Mouse (Mus musculus): Measurements from ENCODE around the gene Ugt1a6a.

The Ugt1a6a gene

DNA sequence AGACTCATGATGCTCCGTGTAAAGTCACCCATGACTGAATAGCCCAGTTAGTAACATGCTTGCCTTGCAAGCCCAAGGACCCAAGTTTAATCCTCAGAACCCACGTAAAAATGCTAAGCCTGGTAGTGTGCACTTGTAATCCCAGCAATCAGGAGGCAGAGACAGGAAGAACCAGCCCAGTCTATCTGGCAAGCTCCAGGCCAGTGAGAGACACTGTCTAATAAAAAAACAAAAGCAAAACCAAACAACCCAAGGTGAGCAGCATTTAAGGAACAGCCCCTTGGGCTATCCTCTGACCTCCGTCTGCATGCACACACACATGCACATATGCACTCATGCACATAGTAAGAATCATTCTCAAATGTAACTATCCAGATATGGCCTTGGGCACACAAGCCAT lies 95.0 kb downstream of the Ugt1a6a start:
- DNase-seq (ENCODE audit: low spot score) = no peak

- no peak for DNase-seq (ENCODE audit: low spot score)
Observed at GRCm38 (mm10) chr1:88229986-88230385, 95.4 kb downstream of the Ugt1a6a start.

- DNase-seq (ENCODE audit: low spot score) = no peak
Observed at GRCm38 (mm10) chr1:88230421-88230820, 95.8 kb downstream of the Ugt1a6a start.

GRCm38 (mm10) chr1:88230981-88231802 lies 96.6 kb downstream of the Ugt1a6a start:
- DNase-seq (ENCODE audit: low spot score) = no peak

GRCm38 (mm10) chr1:88231803-88232499 lies 97.3 kb downstream of the Ugt1a6a start:
- no peak for DNase-seq (ENCODE audit: low spot score)

- DNase-seq (ENCODE audit: low spot score) = no peak
Observed at GRCm38 (mm10) chr1:88232664-88233380, 98.2 kb downstream of the Ugt1a6a start.

- DNase-seq (ENCODE audit: low spot score) = no peak
Observed at GRCm38 (mm10) chr1:88233421-88234247, 99.0 kb downstream of the Ugt1a6a start.

DNA sequence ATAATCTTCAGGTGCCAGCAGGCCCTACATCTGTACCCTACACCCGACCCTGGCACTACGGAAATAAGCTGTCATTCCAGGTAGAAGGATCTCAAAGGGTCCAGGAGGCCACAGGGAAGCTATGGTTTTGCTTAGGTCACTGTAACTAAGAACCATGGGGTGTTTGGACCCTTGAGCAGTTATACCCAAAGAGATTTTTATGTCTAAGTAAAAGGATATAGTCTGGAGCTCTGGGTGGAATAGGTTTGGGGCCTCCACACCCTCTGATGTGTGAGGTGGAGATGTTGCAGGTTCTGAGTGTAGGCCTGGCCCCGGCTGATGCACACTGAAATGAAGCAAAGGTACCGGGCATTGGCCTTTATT lies 99.6 kb downstream of the Ugt1a6a start:
- no peak for DNase-seq (ENCODE audit: low spot score)

DNA sequence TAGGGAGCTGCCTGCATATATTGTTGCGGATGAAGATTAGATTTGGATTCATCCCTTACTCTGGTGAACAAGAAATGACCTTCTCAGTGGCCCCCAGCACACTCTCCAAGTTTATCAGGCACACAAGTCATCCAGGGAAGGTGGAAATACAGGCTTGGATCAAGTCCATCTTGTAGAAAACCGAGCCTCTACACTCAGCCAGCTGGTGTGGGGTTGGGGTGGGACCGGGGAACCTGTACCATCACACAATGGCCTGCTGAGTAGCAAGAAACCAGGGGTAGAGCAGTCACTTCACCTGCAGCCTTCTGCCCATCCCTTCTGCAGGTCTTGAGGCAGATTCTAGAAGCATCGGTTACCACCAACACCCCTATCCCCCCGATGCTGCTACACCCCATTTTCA lies 100.0 kb downstream of the Ugt1a6a start:
- DNase-seq (ENCODE audit: low spot score) = no peak

GRCm38 (mm10) chr1:88235046-88235893 lies 100.7 kb downstream of the Ugt1a6a start:
- DNase-seq (ENCODE audit: low spot score) = no peak

- no peak for DNase-seq (ENCODE audit: low spot score)
Observed at GRCm38 (mm10) chr1:88235894-88236415, 101.3 kb downstream of the Ugt1a6a start.

- DNase-seq (ENCODE audit: low spot score) = no peak
Observed at GRCm38 (mm10) chr1:88237311-88237710, 102.7 kb downstream of the Ugt1a6a start.

GRCm38 (mm10) chr1:88238771-88239170 lies 104.2 kb downstream of the Ugt1a6a start:
- no peak for DNase-seq (ENCODE audit: low spot score)

GRCm38 (mm10) chr1:88240072-88240471 lies 105.5 kb downstream of the Ugt1a6a start:
- no peak for DNase-seq (ENCODE audit: low spot score)

DNA sequence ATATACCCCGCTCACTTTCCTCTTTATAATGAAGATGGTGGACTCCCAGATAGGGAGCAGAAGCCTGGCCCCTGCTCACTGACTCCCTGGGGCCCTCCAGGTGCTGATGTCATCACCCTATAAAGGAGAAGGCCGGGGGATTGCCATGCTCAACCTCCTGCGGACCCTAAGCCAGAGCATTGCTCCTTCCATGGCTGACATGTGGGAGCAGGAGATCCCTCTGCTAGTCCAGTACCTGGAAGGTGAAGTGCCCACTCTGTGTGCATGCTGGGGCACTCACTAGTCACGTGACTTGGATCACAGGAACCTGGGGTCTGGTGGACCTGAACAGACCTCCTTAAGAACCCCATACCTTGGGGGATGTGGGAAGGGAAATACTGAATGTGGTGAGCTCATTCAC lies 106.0 kb downstream of the Ugt1a6a start:
- no peak for DNase-seq (ENCODE audit: low spot score)

DNA sequence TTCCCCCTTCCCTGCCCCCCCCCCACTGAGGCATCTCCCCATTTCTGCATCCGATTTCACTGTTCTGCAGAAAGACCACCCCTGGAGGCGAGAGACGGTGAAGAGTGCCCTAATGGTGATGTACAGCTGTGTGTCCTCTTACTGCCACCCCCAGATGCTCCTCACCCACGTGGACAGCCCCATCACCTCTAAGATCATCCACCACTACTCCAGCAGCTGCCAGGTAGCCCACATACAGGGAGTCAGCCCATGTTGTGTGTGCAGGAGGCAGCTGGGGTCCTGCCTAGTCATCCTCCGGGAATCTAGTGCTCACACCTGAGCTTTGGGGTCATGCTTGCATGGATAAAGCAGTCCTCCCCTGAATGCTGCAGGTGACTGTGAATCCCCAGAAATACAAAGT lies 109.3 kb downstream of the Ugt1a6a start:
- DNase-seq (ENCODE audit: low spot score) = no peak

DNA sequence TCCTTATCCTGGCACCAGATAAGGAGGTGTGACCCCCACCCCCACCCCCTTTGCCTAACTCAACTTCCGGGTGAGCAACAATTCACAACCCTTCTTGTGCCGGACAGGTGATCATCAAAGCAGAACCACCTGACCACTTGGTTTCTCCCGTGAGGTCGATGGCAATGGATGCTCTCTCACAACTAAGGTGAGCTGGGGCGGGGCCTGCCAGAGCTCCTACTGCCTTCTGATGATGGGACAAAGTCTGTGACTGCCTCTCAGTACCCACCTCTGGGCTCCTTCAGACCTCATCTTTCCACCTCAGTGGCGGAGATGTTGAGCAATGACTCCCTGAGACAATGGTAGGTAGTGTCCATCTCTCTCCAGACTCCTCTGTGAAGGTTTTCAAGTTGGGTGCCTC lies 111.3 kb downstream of the Ugt1a6a start:
- no peak for DNase-seq (ENCODE audit: low spot score)

DNA sequence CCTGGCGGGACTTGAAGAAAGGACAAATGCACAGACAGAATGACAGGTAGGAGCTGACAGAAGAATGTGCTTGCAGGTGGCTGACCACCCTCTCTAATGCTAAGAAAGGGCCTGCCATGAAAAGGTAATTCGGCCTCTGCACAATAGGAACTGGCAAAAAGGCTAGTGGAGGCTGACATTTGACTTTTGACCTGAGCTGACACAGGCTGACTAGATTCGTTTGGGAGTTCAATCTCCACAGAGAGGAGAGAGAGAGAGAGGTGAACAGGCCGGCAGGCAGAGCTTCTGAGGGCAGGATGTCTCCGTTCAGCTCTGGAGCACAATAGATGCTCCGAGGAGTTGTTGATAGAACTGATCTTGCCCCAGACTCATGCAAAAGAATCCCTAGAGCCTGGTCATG lies 111.8 kb downstream of the Ugt1a6a start:
- DNase-seq (ENCODE audit: low spot score) = no peak

DNA sequence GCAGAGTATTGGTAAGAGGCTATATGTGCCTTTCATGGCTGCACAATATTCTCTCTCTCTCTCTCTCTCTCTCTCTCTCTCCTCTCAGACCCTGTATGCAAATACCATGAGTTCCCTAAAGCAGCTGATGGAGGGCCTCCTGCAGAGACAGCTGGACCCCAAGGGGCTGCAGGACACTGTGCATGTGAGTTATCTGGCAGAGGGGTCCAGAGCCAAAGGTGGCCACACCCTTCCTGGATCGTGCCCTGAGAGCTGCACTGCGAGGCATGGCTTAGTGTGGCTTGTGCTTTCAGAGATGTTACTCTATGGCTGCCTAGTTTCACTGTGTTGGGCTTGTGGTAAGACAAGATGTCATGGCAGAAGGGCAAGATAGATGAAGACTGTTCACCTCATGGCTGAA lies 113.1 kb downstream of the Ugt1a6a start:
- no peak for DNase-seq (ENCODE audit: low spot score)

DNA sequence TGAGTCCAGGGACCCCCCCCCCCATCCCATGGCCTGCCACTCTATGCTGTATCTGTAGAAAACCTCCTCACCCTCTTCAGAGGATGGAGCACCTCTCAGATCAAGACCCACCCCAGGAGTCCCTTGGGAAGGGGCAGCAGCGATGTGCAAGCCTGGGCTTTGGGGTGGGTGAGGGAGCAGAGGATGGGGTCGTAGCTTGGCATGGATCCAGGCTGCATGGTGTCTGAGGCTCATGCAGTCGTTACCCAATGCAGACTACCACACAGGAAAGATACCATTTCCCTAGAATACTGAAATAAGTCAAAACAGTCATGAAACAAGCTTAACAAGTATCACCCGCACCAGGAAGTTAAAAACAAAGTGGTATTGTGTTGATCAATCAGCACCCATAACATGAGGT lies 114.0 kb downstream of the Ugt1a6a start:
- DNase-seq (ENCODE audit: low spot score) = no peak

DNA sequence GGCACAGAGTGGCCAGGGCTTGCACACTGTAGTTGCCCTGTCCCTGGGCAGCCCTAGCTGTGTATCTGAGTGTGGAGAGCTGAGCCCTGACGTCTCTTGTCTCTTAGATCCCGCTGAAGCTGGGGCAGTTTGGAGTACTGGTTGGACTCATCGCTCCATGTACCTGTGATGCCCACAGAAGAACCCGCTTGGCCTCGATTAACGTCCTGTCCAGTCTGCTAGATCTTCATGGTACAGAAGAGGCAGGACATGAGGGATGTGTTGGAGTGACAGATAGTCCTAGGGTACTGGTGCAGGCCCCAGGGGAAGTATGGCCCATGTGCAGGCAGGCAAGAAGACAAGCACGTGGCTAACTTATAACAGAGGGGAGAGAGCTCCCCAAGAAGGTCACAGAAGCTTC lies 115.0 kb downstream of the Ugt1a6a start:
- DNase-seq (ENCODE audit: low spot score) = no peak

Measured in testis, postnatal 14 days (tissue).